Mouse (Mus musculus) urinary bladder, adult 18-20 months (tissue): ENCODE data around the gene Foxf1.

Source experiments
- DNase-seq, 2 experiments: peaks; one replicate each; pipeline ENCODE4 v3.0.0; 2022; ENCODE audit warnings: low spot score in 2 of 2, mixed read lengths in 2 of 2

Foxf1 gene

DNA sequence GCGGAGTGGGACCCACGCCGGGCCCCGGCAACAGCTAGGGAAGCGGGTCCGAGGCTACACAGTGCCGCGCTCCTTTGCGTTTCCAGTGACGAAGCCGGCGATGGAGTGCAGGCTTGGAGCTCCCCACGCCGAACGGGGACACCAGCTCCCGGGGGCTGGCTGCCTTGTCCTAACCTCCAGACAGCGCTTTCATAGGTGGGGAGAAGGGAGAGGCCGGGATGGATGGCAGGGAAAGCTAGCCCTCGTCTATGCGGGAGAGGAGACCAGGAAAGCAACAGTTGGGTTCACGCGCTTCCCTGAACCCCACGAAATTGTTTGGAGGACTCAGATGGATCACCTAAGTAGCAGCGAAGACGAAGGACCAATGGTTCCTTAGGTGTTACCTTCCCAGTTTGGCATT is 30.9 kb downstream of the Foxf1 start:
- DNase-seq: no peak

DNA sequence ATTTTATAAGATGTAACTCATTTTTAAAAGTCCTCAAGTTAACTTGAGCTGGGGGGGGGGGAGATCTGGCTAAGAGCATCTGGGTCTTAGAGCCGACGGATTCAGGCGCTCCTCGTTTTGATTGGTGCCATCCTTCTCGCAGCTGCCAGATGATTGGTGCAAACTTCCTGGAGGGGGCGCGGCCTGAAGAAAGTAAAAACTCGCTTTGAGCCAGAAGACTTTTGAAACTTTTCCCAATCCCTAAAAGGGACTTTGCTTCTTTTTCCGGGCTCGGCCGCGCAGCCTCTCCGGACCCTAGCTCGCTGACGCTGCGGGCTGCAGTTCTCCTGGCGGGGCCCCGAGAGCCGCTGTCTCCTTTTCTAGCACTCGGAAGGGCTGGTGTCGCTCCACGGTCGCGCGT is 31.8 kb downstream of the Foxf1 start, which contains the start of gene Foxc2:
Gene Foxc2, plus strand, starts transcription at position 224 of the 400 bp plus-strand sequence.
- DNase-seq: peak; percentile 58 to 81

DNA sequence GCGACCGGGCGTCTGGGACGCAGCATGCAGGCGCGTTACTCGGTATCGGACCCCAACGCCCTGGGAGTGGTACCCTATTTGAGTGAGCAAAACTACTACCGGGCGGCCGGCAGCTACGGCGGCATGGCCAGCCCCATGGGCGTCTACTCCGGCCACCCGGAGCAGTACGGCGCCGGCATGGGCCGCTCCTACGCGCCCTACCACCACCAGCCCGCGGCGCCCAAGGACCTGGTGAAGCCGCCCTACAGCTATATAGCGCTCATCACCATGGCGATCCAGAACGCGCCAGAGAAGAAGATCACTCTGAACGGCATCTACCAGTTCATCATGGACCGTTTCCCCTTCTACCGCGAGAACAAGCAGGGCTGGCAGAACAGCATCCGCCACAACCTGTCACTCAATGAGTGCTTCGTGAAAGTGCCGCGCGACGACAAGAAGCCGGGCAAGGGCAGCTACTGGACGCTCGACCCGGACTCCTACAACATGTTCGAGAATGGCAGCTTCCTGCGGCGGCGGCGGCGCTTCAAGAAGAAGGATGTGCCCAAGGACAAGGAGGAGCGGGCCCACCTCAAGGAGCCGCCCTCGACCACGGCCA is 32.5 kb downstream of the Foxf1 start:
- no peak for DNase-seq

DNA sequence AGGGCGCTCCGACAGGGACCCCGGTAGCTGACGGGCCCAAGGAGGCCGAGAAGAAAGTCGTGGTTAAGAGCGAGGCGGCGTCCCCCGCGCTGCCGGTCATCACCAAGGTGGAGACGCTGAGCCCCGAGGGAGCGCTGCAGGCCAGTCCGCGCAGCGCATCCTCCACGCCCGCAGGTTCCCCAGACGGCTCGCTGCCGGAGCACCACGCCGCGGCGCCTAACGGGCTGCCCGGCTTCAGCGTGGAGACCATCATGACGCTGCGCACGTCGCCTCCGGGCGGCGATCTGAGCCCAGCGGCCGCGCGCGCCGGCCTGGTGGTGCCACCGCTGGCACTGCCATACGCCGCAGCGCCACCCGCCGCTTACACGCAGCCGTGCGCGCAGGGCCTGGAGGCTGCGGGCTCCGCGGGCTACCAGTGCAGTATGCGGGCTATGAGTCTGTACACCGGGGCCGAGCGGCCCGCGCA is 33.0 kb downstream of the Foxf1 start:
- no peak for DNase-seq

DNA sequence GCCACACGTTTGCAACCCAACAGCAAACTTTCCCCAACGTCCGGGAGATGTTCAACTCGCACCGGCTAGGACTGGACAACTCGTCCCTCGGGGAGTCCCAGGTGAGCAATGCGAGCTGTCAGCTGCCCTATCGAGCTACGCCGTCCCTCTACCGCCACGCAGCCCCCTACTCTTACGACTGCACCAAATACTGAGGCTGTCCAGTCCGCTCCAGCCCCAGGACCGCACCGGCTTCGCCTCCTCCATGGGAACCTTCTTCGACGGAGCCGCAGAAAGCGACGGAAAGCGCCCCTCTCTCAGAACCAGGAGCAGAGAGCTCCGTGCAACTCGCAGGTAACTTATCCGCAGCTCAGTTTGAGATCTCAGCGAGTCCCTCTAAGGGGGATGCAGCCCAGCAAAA is 33.7 kb downstream of the Foxf1 start:
- DNase-seq: no peak

DNA sequence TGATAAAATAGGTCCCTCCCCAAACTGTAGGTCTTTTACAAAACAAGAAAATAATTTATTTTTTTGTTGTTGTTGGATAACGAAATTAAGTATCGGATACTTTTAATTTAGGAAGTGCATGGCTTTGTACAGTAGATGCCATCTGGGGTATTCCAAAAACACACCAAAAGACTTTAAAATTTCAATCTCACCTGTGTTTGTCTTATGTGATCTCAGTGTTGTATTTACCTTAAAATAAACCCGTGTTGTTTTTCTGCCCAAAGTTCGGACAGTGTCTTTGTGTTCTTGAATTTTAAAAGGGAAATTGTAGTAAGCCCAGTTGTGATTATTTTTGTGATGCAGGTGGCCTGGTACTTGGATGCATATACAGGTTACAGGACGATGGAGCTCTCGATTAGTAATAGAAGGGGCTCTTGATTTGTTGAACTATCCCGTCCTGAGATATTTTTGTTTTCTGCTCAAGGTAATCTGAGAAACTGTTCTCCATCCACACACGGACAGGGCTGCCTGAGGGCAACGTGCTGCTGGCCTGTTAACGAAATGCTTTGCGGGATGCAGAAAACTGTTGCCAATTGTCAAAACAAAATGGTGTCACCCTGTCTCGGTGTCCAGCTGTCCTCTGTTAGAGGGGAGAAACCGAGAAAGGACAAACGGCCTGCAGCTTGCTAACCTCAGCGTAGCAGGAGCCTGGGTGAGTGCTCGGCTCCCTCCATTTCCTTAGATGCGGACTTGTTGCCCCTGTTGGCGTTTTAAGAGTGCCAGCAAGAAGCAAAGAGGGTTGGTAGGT is 34.6 kb downstream of the Foxf1 start:
- DNase-seq: no peak

DNA sequence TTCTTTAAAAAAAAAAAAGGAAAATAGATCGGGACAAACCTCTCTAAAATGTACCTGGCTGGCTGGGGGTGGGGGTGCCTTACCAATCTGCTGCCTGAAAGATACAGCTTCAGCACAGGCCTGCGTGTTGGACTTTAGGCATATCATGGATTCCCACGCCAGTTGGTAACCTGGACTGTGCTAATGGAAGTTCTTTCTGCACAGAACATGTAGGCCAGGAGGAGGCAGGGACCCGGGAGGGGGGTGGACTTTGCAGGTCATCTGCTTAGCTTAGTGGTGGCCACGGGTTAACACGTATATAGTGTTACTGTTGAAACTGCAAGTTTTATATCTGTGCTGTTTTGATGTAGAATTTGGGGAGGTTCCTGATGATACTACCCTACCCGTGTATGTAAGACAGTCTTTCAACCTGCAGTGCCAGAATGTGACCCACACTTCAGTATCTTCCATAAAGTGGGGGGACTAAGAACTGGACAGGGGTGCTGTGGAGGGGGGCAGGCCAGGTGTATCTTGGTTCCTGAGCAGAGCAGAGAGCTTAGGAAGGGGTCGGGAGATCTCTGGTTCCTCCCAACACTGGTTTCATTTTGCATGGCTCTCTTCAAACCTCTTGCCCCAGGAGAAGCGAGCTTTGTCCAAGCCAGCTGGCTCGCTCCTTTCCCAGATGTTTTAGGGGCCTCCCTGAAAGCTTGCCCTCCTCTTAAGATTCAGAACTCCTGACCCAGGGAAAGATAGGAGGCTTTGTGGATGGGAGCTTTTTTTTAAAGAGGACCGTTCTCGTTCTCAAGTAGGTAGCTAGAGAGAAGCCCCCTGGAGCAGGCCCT is 35.7 kb downstream of the Foxf1 start:
- no peak for DNase-seq

DNA sequence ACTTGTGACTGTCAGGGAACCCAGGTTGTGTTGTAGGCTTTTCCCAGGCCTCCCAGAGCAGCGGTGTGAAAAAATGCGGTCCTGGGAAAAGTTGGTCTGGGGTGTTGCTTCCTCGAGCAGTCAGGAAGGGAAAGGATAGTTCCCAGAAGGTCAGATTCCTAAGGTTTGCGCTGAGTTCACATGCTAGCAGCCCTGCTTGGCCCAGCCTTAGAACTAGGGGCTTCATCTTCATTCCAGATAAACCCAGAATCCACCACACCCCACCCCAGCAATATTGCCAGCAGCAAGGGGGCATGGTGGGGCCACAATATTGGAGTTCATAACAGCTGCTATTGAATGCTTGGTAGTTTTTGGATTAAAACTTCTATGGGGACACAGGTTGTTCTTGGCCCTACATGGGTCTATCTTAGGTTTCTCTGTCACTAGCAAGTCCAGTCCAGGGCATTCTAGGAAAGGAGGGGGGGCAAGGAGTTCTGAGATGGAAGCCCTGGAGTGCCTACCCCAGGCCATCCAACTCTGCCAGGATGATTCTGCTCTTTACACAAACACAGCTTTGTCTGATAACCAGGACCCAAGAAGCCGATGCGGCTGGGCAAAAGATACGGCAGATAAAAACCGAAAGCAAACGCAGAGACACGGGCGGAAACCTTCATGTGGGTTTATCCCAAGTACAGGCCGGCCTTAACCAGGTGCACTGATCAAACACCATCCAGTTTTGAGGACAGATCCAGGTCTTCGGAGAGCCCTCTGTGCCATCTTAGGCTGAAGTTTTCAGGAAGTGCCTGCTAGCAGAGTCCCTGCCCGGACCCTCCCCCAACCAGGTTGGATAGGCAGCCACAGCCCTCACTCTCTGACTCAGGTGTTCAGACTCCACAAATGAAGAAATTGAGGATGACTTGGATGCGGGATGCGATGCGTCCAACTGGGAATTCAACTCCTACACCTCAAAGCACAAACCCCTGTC is 36.6 kb downstream of the Foxf1 start:
- no peak for DNase-seq

DNA sequence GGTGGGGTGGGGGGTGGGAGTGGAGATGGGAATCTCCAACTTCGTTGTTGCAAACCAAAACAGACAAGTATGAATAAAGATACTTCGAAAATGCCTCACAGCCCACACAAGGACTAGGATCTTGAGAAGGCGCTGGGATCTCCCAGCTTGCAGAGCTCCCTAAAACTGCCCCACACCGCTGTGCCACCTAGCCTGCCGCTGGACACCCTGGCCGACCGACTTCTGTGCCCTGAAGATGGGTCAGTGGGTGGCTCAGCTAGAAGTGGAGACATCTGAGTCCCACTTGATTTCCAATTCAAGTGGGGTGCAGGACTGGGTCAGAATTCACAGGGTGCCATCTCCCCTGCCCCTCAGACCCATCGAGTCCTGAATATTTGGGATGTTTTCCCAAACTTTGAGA is 37.5 kb downstream of the Foxf1 start:
- DNase-seq: no peak

DNA sequence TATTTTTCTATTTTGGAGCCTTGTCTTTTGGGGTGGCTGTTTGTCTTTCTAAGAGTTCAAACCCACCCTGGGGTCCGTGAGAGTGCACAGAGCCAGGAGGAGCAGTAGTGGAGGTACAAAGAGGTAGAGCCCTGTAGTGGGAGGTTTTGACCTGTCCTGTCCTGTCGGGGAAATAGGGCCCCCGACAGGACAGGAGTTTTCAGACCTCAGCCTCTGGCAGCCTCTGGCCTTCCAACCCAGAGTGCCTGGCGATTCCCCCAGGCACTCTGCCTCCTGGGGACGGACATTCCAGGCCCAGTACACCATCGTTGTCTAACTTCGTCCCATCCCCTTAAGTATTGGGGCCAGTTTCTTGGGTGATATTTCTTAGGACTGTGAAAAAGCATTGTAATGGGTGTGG is 38.2 kb downstream of the Foxf1 start:
- DNase-seq: no peak

DNA sequence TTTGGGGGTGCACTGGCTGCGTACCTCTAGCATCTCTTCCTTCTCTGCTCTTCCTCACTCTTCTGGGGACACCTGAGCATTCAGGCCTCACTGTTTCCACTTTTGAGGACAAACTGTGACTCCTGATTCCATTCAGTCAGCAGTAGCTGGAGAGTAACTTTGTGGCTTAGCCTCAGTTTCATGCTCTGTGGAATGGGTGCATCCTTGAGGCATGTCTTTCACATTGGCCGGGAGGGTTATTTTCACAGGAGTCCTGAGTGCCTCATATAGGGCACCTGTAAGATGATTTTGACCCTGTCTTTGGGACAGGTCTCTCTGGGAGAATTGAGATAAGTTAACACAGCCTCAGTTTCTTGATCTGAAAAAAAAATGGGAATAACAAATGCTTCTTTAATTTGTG is 38.9 kb downstream of the Foxf1 start:
- DNase-seq: no peak

DNA sequence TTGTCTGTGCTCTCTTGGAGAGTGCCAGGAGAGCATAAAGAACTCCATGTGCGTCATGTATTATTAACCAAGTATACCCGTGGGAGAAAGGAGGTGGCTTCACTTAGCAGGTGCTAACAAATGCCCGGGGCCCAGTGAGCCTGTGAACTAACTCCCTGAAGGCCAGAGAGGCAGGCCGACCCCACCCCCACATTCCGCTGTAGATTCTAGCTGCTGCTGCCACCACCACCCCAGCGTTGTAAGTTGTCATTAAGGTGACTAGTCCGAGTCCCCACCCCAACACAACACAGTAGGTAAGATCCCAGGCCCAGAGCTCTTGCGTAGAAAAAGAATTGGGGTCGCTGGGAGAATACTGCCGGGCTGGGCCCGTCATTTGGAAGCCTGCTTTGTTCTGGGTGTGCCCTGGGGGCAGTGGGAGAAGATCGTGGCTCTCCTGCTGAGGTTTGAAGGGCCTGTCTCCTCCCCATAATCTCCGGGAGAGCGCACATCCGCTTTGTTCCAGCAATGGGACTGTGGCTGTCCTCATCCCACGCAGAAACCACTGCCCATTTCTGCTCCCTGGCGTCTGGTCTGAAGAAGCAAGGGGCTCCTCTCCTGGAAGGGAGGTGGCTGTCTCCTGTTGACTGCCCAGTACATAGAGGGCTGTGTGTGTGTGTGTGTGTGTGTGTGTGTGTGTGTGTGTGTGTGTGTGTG is 40.5 kb downstream of the Foxf1 start:
- no peak for DNase-seq

DNA sequence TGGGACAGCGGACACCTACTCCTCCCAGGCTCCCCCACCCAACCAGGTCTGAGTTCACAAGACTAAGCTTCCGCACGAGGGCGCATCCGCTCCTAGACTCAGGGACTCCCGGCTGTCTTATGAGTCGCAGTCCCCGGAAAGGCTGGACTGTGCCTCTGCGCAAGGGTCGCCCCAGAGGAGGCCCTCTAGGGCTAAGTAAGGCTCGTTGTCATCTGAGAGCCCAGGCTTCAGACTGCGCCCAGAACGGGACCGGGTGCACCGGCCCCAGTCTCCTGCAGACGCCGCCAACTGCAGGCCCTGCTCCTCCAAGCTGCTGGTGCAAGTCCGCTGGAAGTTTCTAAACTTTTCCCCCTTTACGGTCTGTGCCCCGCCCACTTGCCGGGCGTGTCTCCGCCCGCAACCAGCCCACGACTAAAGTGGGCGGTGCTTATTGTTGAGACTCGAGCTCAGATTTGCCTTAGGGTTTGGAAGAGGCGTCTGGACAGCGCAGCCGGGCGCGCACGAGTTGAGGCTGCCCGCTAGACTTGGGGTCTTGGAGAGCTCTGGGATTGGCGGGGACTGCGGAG is 41.2 kb downstream of the Foxf1 start:
- peak; percentile 70 for DNase-seq

DNA sequence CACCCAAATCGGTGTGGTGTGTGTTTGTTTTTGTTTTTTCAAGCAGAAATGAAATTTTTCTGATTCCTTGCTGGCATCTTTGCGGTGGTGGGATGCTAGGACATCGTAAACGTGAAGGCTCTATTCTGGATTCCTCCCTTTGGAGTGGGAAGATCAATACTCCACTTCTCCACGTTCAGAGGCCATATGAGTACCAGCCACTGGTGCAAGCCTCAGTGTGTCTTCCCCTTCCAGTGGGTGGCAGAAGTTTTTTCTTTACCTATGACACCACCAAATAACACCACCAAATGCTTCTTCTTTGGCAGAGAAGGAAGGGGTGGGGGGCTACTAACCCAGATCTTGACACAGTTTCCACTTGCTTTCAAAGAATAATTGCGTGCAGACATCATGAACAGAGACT is 42.0 kb downstream of the Foxf1 start:
- DNase-seq: no peak

DNA sequence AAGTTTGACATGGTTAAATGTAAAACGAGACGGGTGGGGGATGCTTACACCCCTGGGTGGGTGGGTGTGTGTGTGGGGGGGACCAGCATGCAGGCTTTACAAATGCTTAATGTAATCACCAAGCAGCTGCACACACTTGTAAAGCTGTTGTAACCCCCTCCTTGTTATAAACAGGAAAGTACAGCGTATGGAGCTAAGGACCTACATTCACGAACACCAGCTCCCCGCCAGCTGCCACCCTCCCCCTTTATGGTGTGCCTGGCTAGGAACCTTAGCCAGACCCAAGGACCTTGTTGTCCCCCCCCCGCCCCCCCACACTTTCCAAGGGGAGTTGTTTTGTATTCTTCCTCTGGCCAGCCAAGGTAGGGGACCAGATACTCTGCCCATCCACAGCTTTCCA is 42.5 kb downstream of the Foxf1 start:
- no peak for DNase-seq

DNA sequence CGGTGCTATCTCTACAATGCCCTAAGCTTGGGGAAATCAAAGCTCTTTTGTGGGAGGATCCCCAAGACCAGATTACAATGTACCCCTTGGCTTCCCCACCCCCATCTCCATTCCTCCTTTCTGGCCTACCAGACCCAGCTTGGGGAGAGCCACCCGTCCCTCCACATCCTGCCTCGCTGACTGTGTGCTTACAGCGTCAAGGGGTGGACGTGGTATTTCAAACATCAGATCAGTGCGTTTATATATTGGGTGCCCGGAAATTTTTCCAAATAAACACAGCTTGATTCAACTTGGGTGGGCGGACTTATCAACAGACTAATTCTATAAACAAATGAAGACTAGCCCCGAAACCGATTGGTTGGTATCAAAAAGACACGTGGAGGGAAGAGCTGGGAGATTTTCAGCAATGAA is 43.1 kb downstream of the Foxf1 start:
- DNase-seq: no peak

DNA sequence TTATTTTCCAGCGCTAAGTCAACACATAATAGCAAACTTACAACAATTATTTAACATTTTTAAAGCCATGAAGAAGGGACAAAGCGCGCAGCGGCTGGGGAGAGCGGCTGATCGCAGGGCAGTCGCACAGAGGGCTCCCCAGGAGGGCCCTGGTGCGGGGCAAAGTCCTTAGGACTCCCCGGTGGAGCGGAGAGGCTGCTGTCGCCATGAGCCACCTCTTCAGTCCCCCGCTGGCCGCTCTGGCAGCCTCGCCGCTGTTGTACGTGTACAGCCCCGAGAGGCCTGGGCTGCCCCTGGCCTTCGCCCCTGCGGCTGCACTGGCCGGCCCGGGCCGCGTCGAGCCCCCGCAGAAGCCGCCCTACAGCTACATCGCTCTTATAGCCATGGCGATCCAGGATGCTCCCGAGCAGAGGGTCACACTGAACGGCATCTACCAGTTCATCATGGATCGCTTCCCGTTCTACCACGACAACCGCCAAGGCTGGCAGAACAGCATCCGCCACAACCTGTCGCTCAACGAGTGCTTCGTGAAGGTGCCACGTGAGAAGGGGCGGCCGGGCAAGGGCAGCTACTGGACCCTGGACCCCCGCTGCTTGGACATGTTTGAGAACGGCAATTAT is 43.7 kb downstream of the Foxf1 start, which contains the start of gene Foxl1:
Gene Foxl1, plus strand, starts transcription at position 185 of the 620 bp plus-strand sequence.
- no peak for DNase-seq

DNA sequence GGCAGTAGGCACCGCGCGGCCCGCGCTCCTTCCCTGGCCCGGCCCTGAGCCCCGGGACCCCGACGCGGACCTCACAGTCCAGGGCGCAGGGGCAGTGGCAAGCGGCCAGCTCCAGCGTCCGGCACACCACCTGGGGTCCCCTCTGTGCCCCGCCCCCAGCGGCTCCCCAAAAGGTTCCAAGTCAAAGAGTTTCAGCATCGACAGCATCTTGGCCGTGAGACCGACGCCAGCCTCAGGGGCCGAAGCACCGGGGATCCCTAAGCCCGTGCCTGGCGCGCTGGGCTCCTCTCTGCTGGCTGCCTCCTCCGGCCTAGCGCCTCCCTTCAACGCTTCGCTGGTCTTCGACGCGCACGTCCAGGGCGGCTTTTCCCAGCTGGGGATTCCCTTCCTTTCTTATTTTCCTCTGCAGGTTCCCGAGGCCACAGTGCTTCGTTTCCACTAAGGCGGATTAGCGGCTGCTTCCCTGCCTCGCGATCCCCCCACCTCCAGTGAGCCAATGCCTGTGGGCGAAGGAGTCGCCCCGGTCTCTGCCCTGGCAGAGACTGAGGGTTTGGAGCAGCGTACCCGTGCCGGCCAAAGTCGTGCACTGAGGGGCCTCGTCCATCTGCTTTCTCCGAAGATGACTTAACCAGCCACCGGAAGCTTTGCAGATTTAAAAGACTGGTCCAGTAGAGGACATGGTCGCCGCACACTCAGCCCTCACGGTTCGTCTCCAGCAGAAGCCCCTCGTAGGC is 44.5 kb downstream of the Foxf1 start:
- DNase-seq: no peak

DNA sequence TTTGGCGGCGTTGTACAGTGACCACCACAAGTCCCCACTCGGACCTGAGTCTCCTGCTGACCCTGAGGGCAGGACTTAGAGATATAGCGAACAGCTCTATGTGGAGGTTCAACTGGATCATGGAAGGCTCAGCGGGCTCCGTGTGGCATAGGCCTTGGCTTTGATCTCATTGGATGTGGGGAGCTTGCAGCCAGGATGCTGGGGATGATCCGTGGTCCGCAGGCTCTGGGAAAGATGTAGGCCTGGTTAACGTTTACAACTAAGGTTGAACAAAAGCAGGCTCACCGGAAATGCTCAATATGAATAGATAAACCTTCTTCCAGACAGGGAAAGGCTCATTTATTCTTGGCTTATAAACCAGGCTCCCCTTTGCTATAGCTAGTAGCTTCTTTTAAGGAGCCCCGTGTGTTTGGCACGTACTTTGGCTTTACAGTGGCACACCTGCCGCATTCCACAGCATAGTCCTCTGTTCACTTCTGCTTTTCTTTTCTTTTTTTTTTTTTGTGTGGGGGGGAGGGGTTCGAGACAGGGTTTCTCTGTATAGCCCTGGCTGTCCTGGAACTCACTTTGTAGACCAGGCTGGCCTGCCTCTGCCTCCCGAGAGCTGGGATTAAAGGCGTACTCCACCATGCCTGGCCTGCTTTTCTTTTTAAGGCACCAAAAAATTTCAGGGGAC is 45.2 kb downstream of the Foxf1 start:
- DNase-seq: no peak
